Mouse (Mus musculus) 416B (cell line): Measurements from ENCODE around the gene Gcgr.

Experiments used
- DNase-seq: peaks from one replicate; pipeline ENCODE4 v3.0.0; 2011; ENCODE audit warnings: low read depth

Gene Gcgr

DNA sequence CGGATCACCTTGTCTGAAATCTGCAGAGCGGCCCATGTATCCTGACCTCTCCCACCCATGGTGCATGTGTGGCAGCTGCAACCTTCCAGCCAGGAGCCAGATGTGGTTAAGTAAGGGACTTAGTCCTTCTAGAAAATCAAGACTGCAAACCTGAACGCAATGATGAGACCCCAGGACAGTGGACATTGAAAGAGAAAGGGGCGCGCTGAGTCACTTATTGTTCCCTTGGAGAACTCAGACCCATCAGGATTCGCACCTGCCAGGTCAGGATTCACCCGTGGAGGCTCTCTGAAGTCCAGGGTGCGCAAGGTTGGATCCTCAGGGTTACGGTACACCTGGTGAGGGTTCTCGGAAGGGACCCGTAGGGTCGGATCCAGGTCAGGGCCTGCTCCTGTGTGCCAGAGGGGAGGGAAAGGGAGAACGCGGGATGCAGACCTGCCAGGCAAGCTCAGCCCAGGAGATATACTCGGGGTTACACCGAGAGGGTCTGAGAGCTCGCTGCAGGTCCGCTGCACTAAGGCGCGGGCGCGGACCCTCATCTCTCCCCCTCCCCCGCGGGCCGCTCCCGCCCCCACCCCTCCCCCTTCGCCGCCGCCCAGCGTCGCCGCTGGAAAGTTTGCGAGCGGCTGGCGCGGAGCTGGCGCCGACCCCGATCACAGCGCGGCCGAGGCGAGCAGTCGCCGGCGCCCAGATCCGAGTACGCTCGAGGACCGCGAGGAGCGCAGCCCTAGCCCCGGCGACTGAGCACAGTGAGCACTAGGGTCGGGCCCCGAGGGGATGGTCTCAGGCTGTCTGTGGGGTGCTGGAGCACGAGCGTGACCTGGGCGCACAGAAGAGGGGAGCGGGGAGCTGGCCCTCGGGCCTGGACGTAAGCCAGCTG lies at the start of gene Gcgr:
TSS of gene Gcgr (plus strand) at position 615 of the 880 bp plus-strand sequence.
- DNase-seq, result no peak

DNA sequence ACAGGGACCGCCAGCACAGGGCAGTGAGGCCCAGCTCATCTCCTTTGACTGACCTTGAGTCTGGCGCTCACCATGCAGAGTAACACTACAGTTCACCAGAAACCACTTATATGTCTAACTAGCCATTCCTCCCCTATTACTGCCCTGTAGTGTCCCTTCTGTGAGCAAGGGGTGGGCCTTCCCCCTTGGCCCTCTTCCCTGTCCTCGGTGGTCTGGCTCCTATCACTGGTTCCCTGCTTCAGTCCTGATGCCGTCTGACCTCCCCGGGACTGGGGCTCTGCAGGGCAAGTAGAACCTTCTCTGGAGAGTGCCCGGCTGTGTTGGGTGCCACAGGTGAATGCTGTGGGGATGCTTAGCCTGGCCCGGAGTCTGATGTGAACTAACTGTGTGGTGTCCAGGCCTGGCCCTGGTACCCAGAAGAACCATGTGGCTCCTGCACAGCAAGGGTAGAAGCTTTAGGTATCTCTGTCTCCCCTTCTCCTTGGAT lies 47.0 kb upstream of the Gcgr start:
- DNase-seq, result no peak

DNA sequence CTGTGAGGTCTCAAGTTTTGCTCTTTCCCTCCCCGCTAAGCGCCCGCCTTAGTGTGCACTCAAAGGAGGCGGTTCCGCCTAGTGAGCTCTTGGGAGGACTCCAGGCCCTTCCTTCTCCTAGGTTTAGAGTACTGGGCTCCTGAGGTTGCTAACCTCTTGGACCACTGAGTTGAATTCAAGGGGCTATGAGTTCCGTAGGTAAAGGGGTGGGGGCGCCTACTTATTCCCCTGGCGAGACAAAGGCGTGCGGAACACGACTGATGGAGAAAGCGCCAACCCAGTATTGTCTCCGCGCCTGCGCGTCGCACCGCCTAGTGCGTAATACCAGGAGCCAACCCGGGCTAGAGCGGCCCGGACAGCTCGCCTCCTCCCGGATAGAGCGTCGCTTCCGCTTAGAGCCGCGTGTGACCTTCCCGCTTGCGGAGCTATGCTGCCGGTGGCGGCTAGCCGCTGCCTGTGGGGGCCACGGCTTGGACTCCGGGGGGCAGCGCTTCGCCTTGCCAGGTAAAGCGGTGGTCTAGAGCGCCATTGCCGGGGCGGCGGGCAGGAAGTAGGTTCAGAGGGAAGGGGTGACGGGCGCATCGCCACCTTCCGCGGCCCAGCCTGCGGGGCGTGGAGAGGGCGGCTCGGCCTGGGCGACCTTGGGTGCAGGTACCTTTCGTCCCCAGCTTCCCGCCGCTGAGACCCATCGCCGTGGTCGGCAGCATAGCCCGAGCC lies 46.1 kb upstream of the Gcgr start, which contains the start of gene Mrpl12:
TSS of gene Mrpl12 (plus strand) at position 349 of the 717 bp plus-strand sequence.
- DNase-seq, result peak; percentile 96

DNA sequence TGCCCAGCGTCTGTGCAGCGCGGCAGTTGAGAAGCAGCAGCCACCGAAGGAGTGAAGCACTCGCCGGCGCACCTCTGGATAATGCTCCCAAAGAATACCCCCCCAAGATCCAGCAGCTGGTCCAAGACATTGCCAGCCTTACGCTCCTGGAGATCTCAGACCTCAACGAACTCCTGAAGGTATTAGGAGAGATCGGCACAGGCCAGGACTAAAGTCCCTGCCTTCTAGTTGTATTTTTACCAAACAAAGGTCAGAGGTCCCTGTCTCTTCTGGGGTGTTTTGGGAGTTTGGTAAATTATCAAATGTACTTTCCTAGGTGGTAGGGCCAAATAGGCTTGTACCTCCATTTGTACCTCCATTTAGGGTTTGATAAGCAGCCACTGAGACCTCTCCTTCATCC lies 45.2 kb upstream of the Gcgr start:
- no peak for DNase-seq

DNA sequence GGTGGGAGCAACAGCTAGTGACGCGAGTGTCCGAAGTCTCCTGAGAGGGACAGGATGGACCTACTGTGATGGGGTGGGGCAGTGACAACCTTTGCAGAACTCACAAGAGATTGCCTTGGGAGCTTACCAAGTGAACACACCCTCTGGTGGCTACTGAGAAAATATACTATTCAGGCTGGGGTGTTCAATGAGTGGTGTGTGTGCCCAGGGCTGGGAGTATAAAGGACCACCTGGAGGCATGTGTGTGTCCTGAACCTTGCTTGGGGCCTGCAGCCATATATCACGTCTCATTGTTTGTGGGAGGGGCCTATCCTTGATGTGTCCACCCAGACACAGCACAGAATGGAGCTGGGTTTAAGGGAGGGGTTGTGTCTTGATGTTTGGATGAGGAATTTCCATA lies 42.0 kb upstream of the Gcgr start:
- DNase-seq, result peak; percentile 49

DNA sequence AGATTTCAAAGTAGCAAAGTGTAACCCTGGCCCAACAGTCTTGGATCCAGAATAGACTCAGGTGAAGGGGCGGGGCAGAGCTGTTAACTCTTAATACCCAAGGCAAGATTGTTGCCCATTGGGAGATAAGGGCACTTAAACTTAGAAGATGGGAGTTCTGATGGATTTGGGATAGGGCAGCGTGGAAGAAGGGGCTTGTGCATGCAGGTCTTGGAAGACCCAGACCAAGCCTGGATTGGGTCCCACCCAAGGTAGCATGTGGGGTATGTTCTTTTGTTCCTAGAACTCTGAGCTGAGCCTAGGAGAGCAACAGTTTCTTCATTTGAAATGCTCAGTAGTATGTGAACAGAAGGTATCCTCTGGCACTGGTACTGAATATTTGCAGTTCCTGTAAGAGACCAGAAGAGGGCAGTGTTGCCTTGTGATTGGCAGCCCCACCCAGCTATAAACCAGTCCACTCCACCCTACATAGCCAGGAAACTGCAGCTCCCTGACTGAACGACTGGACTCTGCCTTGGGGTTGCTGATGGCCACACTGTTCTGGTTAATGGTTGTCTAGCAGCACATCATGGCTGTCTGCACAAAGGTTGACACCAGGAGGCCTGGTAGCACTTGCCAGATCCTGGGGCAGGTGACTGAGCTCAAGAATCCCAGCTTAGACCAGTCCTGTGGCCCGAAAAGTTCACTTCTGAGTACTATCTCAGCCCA lies 41.3 kb upstream of the Gcgr start:
- peak; percentile 91 for DNase-seq

DNA sequence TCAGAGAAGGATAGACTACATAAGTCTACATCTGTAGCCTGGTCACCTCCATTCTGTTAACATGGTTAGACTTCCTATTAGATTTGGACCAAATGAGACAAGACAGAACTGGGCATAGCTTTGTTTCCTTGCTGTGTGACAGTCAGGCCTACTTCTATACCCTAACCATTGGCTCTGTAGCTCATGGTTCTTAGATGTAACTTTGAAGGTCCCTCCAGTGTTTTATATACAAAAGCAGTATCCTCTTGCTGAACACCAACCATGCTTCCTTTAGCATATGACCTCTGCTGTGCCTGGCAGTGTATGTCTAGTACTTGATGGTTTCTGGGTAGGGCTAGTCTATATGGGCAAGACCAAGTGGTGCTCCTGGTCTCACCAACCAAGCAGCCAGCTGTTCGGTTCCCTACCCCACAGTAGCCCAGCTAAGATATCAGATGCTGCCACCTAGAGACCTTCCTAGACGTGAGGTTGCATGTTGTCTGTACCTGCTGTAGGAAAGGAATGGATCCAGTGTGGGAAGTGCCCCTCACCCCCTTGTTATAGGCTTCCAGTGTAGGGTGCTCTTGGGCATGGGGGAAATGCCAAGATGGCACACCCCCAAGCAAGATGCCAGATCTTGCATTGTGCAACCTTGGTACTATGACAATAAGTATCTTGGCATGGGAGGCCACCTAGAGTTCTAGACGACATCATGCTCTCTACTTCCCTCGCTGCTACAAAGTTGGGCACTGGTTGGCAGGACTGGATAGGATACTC lies 40.0 kb upstream of the Gcgr start:
- DNase-seq, result peak; percentile 37

DNA sequence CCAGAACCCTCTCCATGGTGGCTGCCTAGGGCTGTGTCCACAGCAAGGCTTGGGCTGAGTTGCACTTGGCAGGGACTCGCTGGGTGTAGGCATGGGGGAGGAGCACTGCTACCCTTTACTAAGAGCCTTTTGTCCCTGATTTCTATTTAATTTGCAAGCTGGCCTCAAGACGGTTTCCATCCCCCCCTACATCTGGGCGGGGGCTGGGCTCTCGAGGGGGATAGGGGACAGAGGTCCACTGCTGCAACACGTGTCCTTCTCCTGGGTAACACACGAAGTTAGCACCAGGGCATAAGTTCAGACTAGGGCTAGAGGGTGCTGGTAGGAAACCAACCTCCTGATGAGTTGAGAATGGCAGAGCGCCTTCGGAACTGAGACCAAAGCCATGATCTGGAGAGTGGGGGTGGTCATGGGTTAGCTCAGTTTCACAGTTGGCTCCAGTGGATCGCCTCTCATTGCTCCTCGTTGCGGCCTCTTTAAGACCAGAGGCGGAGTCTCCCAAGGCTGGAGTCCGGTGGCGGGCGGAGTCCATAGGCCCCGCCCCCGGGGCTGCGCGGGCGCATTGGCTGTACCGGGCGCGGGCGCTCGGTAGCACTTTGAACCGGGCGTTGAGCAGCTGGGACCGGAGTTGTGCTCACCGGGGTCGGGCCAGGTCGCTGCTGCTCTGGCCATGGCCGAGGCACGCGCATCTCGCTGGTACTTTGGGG lies 39.0 kb upstream of the Gcgr start, which contains the start of gene Slc25a10:
TSS of gene Slc25a10 (plus strand) at position 524 of the 707 bp plus-strand sequence.
- peak; percentile 86 for DNase-seq

DNA sequence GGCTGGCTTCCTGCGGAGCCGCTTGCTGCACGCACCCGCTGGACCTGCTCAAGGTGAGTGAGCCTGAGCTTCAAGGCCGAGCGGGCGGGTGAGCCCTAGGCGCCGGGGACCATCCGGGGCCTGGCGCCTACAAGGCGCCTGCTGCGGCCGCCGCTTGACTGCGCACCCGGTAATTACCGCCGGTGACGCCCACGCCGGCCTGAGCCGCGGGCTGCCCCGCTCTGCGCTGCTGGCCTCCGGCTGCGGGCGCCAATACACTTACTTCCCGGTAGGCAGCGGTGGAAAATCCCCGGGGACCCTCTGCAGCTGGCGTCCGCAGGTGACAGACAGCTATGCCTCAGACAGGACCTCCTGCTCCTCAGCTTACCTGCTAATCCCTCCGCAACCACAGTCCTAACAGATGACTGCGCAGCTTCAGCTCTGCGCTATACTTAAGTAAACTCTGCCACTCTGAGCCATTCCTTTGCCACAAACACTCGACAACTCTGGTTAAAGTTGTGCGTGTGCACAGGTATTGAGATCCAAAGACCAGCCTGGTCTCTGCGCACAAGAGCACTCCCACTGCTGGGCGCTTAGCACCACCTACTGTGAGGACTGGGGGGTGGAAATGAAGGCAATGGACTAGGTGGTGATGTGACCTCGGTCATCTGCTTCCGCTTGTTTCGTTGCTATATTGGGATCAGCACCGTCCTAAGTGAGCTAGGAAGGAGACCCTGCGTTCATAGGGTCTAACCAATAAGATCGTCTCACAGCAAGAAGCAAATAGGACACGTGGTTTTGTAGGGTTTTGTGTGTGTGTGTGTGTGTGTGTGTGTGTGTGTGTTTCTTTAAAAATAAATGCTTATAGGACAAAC lies 38.2 kb upstream of the Gcgr start:
- peak; percentile 88 for DNase-seq

DNA sequence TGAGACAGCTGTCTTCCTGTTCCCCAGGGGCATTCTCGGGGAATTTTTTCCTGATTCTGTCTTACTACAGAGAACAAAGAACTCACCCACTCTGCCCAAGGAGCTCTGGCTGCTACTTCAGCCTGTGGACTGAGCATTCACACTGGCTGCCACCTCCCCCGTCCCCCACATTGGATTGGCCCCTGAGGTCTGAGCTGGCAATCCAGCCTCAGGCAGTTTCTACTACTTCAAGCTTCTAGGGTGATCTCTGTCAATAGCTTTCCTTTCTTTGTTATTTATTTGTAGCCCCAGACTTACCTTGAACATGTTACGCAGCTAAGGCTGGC lies 37.7 kb upstream of the Gcgr start:
- no peak for DNase-seq

DNA sequence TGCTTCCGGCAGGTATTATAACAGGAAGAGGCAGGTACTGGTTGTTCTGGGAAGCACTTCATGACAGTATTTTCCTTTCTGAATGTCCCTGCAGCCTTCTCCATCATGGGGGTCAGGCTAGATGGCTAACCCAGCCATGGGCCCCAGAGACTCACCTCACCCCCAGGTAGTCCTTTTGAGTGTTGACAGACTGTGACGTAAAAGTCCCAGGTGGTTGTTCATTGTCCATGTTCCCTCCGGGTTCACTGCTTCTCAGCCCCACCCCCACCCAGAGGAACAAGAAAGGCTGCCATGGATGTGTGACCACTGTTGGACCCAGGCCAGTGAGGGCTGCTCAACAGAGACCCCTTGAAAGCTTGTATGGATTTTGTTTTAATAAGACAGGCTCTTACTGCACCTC lies 37.1 kb upstream of the Gcgr start:
- DNase-seq, result no peak

DNA sequence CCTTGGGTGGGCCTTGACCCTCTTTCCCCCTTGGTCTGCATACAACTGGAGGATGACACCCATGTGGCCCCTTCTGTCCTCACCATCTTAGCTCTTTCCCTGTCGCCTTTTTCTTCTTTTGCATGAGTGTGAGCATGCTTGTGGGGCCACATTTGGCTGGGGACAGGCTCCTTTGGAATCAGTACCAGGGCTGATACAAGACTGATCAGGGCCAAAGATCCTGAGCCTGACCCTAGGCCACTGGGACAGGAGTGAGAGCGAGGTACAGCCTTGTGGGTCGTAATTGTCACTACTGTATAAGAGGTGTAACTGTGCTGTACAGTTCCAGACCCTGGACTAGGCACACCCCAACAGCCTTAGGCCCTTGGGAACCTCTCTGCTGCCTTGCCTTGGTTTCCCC lies 36.6 kb upstream of the Gcgr start:
- DNase-seq, result no peak

DNA sequence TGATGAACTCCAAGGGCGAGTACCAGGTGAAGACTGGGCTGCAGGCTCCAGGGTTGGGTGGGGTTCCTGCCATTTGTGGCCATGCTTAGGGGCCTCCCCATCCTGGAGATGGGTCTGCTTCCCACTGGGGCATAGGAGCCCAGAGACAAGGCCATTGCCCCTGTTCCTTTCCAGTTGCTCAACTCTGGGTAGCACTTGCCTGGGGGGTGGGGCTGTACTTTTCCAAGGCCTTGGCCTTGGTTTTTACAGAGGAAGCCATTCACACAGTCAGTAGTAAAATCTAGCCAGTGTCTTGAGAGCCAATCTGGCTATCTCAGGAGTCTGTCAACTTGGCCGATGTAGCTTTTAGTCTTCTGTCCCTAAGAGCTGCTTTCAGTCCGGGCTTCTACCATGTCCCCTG lies 33.1 kb upstream of the Gcgr start:
- no peak for DNase-seq

DNA sequence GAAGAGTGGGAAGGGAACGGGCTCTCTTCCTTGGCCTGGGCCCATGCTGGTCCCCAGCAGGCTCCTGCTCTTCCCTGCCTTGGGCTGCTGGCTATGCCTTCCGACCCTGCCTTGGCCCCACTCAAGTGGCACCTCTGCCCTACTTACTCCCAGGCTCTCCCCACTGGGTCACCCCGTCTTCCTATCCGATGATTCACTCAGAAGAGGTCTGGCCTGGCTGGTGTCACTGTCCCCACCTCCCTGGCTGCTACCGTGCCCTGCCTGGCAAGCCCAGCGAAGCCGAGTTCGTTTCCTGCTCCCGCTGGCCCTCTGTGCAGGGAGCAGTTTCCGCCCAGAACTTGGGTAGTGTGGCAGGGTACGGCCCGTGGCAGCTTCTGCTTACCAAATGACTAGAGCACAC lies 32.3 kb upstream of the Gcgr start:
- DNase-seq, result no peak

DNA sequence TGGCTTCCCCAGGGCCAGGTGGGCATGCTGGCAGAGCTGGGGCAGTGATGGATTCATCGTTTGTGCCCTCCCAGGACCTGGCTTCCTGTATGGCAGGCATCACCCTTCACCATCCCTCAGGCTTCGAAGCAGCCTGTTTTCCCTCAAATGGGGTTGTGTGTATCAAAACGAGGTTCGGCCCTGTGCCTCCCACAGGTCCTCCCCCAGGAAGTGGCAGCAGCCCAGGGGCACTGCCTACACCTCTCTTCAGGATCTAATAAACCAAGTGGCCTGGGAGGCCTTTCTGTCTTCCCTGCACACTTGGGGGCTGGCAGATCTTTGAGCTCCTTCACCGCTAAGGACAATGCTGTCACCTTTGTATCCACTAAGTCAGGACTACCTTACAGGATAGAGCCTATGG lies 31.6 kb upstream of the Gcgr start:
- no peak for DNase-seq

DNA sequence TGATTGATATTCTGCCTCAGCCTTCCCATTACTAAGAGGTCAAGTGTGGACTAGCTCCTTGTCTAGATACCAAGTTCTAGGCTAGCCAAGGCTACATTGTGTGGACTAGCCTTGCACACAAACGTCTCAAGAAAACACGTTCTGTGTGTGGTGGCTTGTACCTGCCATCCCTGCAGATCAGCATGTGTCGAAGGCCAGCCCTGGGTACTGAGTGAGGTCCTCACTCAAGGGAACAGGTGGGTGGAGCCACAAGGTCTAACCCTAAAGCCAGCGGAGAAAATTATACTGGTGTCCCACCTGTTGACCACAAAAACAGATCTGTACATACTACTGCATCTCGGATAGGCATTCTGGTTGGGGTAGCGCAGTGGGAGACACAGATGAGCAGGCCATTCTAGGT lies 30.6 kb upstream of the Gcgr start:
- no peak for DNase-seq

DNA sequence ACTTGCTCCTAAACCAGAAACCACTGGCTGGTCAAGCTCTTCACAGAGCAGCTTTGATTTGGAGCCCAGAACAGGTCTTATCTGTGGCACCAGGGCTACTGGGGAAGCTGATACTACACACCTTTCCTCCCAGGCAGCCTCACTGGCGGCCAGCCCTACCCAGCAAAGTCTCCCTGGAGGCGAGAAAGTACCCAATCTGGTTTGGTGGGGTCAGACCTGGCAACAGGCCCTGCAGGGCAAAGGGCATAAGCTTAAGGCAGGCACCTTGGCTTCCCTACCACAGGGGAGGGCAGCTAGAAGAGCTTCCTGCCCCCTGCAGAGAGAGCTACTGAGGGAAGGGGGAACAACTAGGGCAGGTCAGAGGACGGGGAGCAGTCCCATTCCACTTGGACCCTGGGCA lies 30.1 kb upstream of the Gcgr start:
- DNase-seq, result no peak

DNA sequence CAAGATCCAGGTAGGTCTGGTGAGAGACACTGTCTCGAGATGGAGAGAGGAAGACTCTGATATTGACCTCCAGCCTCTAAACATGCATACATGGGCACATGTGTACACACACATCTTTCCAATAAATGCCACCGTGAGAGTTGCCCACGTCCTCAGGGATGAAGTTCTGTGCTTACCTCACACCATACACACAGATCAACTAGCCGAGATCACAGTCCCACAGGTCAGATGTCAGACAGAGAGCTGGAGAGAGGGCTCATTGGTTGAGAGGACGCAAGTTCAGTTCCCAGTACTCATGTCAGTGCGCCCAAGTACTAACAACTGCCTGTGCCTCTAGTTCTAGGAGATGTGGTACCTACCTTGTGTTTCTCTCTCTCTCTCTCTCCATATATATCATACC lies 29.5 kb upstream of the Gcgr start:
- no peak for DNase-seq

DNA sequence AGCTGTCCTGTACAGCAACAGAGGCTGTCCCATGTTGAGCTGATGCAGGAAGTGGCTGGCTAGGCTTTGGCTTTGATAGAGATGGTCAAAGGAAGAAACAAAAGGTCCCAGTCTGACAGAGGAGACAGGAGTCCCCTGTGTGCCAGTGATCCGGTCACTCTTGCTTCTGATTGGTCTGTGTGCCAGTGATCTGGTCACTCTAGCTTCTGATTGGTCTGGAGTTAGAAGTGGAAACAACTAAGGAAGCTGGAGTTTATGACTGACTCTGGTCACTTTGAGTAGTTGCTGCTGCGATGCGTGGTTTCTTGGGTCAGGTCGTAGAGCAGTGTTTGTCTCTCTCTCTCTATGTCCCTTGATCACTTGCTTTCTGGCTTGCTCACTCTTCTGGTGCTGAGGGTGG lies 28.8 kb upstream of the Gcgr start:
- DNase-seq, result peak; percentile 56

DNA sequence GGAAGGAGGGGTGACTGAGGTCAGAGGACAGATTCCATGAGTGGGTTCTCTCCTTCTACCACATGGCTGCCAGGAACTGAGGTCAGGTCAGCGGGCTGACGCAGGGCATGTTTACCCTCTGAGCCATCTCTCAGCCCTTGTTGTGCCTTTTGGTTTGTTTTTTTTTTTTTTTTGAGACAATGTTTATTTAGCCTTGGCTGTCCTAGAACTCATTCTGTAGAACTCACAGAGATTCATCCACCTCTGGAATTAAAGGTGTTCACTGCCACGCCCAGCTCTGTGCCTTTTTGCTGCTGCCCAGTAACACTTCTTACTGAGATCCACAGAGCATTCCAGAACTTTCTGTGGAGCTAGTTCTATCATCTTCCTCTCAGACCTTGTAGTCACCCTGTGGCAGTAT lies 24.8 kb upstream of the Gcgr start:
- no peak for DNase-seq
